Mouse (Mus musculus): ENCODE data around the gene Grn. TPM values are rescaled to one million over a fixed set of nuclear protein-coding genes. Genes with fewer than 3 reads are reported as not detected.
A peak's percentile ranks its signal among the peaks of the same experiment; 100 is the strongest.

Grn gene
- polyA plus RNA-seq, 1 experiment from 2014 or later = 68.1 TPM

- no peak overlapping the region for H3K4me3 ChIP-seq (ENCODE audit: low read depth, low read length)
- H3K36me3 ChIP-seq (ENCODE audit: control insufficient read depth, insufficient read depth, low read length) = peaks cover 3% of the 10 kb centered on the region; the same call in 1 of the 2 replicates
- H3K9ac ChIP-seq (ENCODE audit: low read depth, low read length) = no peak overlapping the region
- WGBS = 88% methylated on average over 6 of the region's 6 CpGs
- no peaks in the 10 kb centered on the region for H3K9me3 ChIP-seq (ENCODE audit: control insufficient read depth, low read length)
- no peak overlapping the region for H3K4me2 ChIP-seq
- H3K4me1 ChIP-seq (replicated peaks; ENCODE audit: control insufficient read depth, insufficient read depth, low read length) = peaks cover 34% of the 10 kb centered on the region
- peaks cover 46% of the 10 kb centered on the region for H3K27me3 ChIP-seq (replicated peaks; ENCODE audit: control insufficient read depth, insufficient read depth, low read length)
- ATAC-seq (replicated peaks; ENCODE audit: low FRiP score) (no peak), DNase-seq (ENCODE audit: low spot score) (no peak)
- no peak overlapping the region for H3K27ac ChIP-seq (ENCODE audit: low read depth, low read length)
Measured at GRCm38 (mm10) chr11:102442089-102442488, 12.0 kb downstream of the Grn start.

- DNase-seq (ENCODE audit: low spot score) = no peak
- Histone ChIP-seq H3K27me3 (replicated peaks; ENCODE audit: control insufficient read depth, insufficient read depth, low read length) (peaks cover 48% of the 10 kb centered on the region), H3K4me1 (replicated peaks; ENCODE audit: control insufficient read depth, insufficient read depth, low read length) (peaks cover 32% of the 10 kb centered on the region), H3K27ac (ENCODE audit: low read depth, low read length) (no peak overlapping the region), H3K4me2 (no peak overlapping the region), H3K9ac (ENCODE audit: low read depth, low read length) (no peak overlapping the region), H3K4me3 (ENCODE audit: low read depth, low read length) (no peak overlapping the region), H3K36me3 (ENCODE audit: control insufficient read depth, insufficient read depth, low read length) (peaks cover 3% of the 10 kb centered on the region; the same call in 1 of the 2 replicates), H3K9me3 (ENCODE audit: control insufficient read depth, low read length) (no peaks in the 10 kb centered on the region)
- 60% methylated on average over 12 of the region's 12 CpGs for WGBS
- ATAC-seq (replicated peaks; ENCODE audit: low FRiP score) = no peak
Measured at GRCm38 (mm10) chr11:102443740-102444139, 13.6 kb downstream of the Grn start.

DNA sequence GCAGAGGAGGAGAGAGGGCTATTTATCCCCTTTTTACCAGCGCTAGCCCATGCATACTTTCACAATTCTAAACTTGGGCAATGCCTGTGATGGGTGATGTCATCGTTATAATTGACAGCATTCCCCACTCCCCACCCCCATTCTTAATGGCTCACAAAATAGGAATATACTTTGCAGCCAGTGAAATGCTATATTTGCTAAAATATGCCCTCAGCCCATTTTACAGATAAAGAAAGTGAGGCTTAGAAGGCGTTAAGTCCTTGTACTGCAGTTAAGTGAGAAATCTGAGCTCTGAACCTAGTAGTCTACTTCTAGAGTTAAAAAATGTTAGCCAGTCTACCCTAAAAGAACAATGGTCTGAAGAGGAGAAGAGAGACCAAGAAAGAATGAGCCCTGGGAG lies 14.2 kb downstream of the Grn start:
- peaks cover 32% of the 10 kb centered on the region for H3K4me1 ChIP-seq (replicated peaks; ENCODE audit: control insufficient read depth, insufficient read depth, low read length)
- no peaks in the 10 kb centered on the region; the same call in 1 of the 2 replicates for H3K36me3 ChIP-seq (ENCODE audit: control insufficient read depth, insufficient read depth, low read length)
- peaks cover 48% of the 10 kb centered on the region for H3K27me3 ChIP-seq (replicated peaks; ENCODE audit: control insufficient read depth, insufficient read depth, low read length)
- no peak overlapping the region for H3K9ac ChIP-seq (ENCODE audit: low read depth, low read length)
- H3K9me3 ChIP-seq (ENCODE audit: control insufficient read depth, low read length) = no peaks in the 10 kb centered on the region
- ATAC-seq (replicated peaks; ENCODE audit: low FRiP score) (no peak), DNase-seq (ENCODE audit: low spot score) (no peak)
- no peak overlapping the region for H3K4me2 ChIP-seq
- H3K27ac ChIP-seq (ENCODE audit: low read depth, low read length) = no peak overlapping the region
- 70% methylated on average over 3 of the region's 3 CpGs for WGBS
- no peak overlapping the region for H3K4me3 ChIP-seq (ENCODE audit: low read depth, low read length)

DNA sequence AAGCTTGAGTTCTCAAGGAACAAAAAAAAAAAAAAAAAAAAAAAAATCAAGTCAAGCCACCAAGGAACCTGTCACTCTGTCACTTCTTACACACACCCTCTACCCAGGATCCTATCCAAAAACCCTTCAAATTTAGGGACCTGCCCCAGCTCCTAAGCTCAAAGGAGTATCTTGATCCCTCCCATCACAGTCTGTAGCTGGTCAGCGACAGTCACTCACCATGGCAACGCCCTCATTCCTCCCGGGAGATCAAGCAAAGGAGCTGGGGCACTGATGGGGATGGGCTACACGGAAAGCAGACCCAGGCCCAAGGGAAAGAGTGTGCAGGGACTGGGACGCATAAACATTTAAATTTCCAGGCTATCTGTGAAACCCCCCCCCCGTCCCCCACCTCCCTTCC lies 14.7 kb downstream of the Grn start:
- Histone ChIP-seq H3K27ac (ENCODE audit: low read depth, low read length) (no peak overlapping the region), H3K9me3 (ENCODE audit: control insufficient read depth, low read length) (no peaks in the 10 kb centered on the region), H3K27me3 (replicated peaks; ENCODE audit: control insufficient read depth, insufficient read depth, low read length) (peaks cover 48% of the 10 kb centered on the region), H3K36me3 (ENCODE audit: control insufficient read depth, insufficient read depth, low read length) (no peaks in the 10 kb centered on the region), H3K4me2 (no peak overlapping the region), H3K4me3 (ENCODE audit: low read depth, low read length) (no peak overlapping the region), H3K4me1 (replicated peaks; ENCODE audit: control insufficient read depth, insufficient read depth, low read length) (peaks cover 32% of the 10 kb centered on the region), H3K9ac (ENCODE audit: low read depth, low read length) (no peak overlapping the region)
- no peak for ATAC-seq (replicated peaks; ENCODE audit: low FRiP score)
- WGBS = 35% methylated on average over 6 of the region's 6 CpGs
- DNase-seq (ENCODE audit: low spot score) = no peak

DNA sequence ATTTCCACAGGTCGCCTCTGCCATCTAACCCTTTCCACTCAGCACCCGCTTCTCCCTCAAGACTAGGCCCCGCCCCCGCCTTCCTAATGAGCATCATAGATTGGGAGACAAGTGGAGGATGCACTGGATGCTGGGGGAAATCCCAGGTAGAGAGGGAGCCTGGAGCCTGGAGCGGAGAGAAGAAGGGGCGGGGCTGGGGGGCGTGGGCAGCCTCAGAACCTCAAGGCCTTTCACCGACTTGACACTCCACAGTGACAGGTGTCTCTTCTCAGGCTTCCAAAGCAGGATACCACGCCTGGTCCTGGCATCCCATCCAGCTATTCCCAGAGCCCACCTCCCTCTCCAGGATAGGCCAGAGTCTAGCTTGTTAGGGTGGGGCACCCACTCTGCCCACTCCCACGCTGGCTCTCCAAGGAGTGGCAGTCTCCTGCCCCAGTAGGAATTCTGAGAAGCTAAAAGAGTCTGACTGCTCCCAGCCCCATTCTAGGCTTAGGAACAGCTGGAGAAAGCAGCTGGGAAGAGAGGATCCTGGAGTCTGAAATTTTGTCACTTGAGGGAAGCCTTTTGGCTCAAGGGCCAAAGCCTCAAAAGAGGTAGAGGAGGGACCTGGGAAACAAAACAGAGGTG lies 15.3 kb downstream of the Grn start:
- H3K4me1 ChIP-seq (replicated peaks; ENCODE audit: control insufficient read depth, insufficient read depth, low read length) = peaks cover 32% of the 10 kb centered on the region
- H3K27me3 ChIP-seq (replicated peaks; ENCODE audit: control insufficient read depth, insufficient read depth, low read length) = peaks cover 46% of the 10 kb centered on the region
- 32% methylated on average over 10 of the region's 10 CpGs for WGBS
- no peak overlapping the region for H3K9ac ChIP-seq (ENCODE audit: low read depth, low read length)
- no peak for ATAC-seq (replicated peaks; ENCODE audit: low FRiP score)
- H3K9me3 ChIP-seq (ENCODE audit: control insufficient read depth, low read length) = no peaks in the 10 kb centered on the region
- no peak overlapping the region for H3K27ac ChIP-seq (ENCODE audit: low read depth, low read length)
- H3K36me3 ChIP-seq (ENCODE audit: control insufficient read depth, insufficient read depth, low read length) = no peaks in the 10 kb centered on the region
- 0 out of 2 replicates have a peak overlapping the region, but pooled peaks have one; percentile 76 for H3K4me3 ChIP-seq (ENCODE audit: low read depth, low read length)
- DNase-seq (ENCODE audit: low spot score) = no peak
- H3K4me2 ChIP-seq = peak overlapping the region; percentile 99

GRCm38 (mm10) chr11:102445891-102446361 lies 15.8 kb downstream of the Grn start:
- H3K9me3 ChIP-seq (ENCODE audit: control insufficient read depth, low read length) = no peaks in the 10 kb centered on the region
- H3K27ac ChIP-seq (ENCODE audit: low read depth, low read length) = no peak overlapping the region
- peaks cover 46% of the 10 kb centered on the region for H3K27me3 ChIP-seq (replicated peaks; ENCODE audit: control insufficient read depth, insufficient read depth, low read length)
- DNase-seq (ENCODE audit: low spot score) (no peak), ATAC-seq (replicated peaks; ENCODE audit: low FRiP score) (no peak)
- WGBS = 27% methylated on average over 7 of the region's 7 CpGs
- H3K4me1 ChIP-seq (replicated peaks; ENCODE audit: control insufficient read depth, insufficient read depth, low read length) = peaks cover 32% of the 10 kb centered on the region
- peak overlapping the region; percentile 0; the same call in 1 of the 2 replicates for H3K9ac ChIP-seq (ENCODE audit: low read depth, low read length)
- H3K4me3 ChIP-seq (ENCODE audit: low read depth, low read length) = peak overlapping the region; percentile 76
- H3K4me2 ChIP-seq = peak overlapping the region; percentile 99
- no peaks in the 10 kb centered on the region for H3K36me3 ChIP-seq (ENCODE audit: control insufficient read depth, insufficient read depth, low read length)

DNA sequence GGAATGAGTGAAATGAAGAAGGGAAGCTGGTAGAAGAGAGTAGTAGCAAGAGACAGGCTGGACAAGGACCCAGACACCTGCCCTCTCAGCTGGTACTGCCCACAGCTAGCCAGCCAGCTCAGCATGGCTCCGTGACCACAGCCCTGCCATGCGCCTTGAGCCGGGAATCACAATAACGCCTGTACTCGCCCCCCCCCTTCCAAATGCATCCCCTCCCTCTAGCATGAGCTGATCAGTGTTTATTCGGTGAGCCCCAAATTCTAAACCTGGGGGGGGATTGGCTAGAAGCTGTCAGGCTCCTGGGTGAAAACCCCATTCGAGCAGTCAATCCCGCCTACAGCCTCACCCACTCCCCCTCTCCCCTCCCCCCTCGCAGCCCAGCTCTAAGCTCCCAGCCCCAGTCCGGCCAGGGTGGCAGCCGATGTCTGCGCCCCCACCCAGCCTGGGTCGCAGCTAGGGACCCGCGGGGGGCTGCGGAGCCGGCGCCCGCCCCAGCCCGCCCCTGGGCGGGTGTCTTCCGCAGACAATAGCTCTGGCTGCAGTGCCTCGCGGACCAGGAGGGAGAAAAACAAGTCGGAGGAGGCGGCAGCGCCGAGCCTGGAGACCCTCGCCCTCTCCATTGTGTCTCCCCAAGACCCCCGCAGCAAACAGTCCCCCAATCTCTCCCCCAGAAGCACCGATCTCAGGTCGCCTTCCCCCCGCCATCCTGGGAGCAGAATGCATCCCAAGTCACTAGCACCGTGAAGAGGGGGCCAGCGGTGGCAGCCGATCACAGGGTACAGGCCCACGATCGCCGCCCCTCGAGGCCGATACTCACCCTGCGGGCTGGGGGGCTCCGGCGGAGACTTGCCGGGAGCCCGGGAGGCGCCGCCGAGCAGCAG lies 16.7 kb downstream of the Grn start:
- Histone ChIP-seq H3K27ac (ENCODE audit: low read depth, low read length) (peak overlapping the region; percentile 52; the same call in 1 of the 2 replicates), H3K9me3 (ENCODE audit: control insufficient read depth, low read length) (no peaks in the 10 kb centered on the region), H3K4me1 (replicated peaks; ENCODE audit: control insufficient read depth, insufficient read depth, low read length) (peaks cover 32% of the 10 kb centered on the region), H3K27me3 (replicated peaks; ENCODE audit: control insufficient read depth, insufficient read depth, low read length) (peaks cover 46% of the 10 kb centered on the region), H3K4me3 (ENCODE audit: low read depth, low read length) (peak overlapping the region; percentile 76), H3K4me2 (peak overlapping the region; percentile 99), H3K9ac (ENCODE audit: low read depth, low read length) (peak overlapping the region; percentile 82), H3K36me3 (ENCODE audit: control insufficient read depth, insufficient read depth, low read length) (no peaks in the 10 kb centered on the region)
- ATAC-seq (replicated peaks; ENCODE audit: low FRiP score) (peak; percentile 46), DNase-seq (ENCODE audit: low spot score) (peak; percentile 69)
- 1% methylated on average over 47 of the region's 49 CpGs for WGBS

GRCm38 (mm10) chr11:102447497-102447896 lies 17.4 kb downstream of the Grn start, which contains the start of gene Fam171a2:
Gene Fam171a2 (minus strand): TSS chr11:102447682.
- Histone ChIP-seq H3K9ac (ENCODE audit: low read depth, low read length) (peak within 1 kb of the TSS; percentile 82), H3K36me3 (ENCODE audit: control insufficient read depth, insufficient read depth, low read length) (no peaks in the 10 kb centered on the region), H3K27ac (ENCODE audit: low read depth, low read length) (peak within 1 kb of the TSS; percentile 52; the same call in 1 of the 2 replicates), H3K9me3 (ENCODE audit: control insufficient read depth, low read length) (no peaks in the 10 kb centered on the region), H3K27me3 (replicated peaks; ENCODE audit: control insufficient read depth, insufficient read depth, low read length) (peaks cover 46% of the 10 kb centered on the region), H3K4me3 (ENCODE audit: low read depth, low read length) (peak within 1 kb of the TSS; percentile 76), H3K4me2 (peak within 1 kb of the TSS; percentile 99), H3K4me1 (replicated peaks; ENCODE audit: control insufficient read depth, insufficient read depth, low read length) (peaks cover 32% of the 10 kb centered on the region)
- DNase-seq (ENCODE audit: low spot score) (peak; percentile 86), ATAC-seq (replicated peaks; ENCODE audit: low FRiP score) (peak; percentile 74)
- WGBS = 0% methylated on average over 40 of the region's 40 CpGs
